Mouse (Mus musculus) midbrain, embryonic 10.5 days (tissue): ENCODE measurements around the gene Exoc2. TPM values are rescaled to one million over a fixed set of nuclear protein-coding genes. Genes with fewer than 3 reads are reported as not detected.
A peak's percentile ranks its signal among the peaks of the same experiment; 100 is the strongest.

Experiments used
- DNase-seq: peaks from one replicate; pipeline ENCODE4 v3.0.0-alpha.2; 2017; ENCODE audit warnings: low spot score
- H3K27ac ChIP-seq: fragments of 300-500 bp; sonication (generic); replicated peaks from 2 replicates; pipeline ENCODE4 v1.5.1; 2016; ENCODE audit warnings: mild to moderate bottlenecking
- H3K27me3 ChIP-seq: fragments of 300-500 bp; sonication (generic); 2 replicates; pipeline ENCODE4 v1.6.1; 2016; ENCODE audit warnings: low read depth, mild to moderate bottlenecking; ENCODE audit not compliant: poor library complexity, severe bottlenecking
- H3K36me3 ChIP-seq: fragments of 300-500 bp; sonication (generic); 2 replicates; pipeline ENCODE4 v1.6.1; 2016; ENCODE audit warnings: mild to moderate bottlenecking, moderate library complexity
- H3K4me1 ChIP-seq: fragments of 300-500 bp; sonication (generic); 2 replicates; pipeline ENCODE4 v1.6.1; 2016
- H3K4me3 ChIP-seq: fragments of 300-500 bp; sonication (generic); 2 replicates; pipeline ENCODE4 v1.5.1; 2016; ENCODE audit warnings: mild to moderate bottlenecking, moderate library complexity
- H3K9me3 ChIP-seq: fragments of 300-500 bp; sonication (generic); replicated peaks from 2 replicates; pipeline ENCODE4 v1.6.1; 2016; ENCODE audit warnings: mild to moderate bottlenecking
- WGBS: fragments of 180-500 bp; shearing (Covaris S2); methylation state at CpG from one replicate; pipeline ENCODE4 v1.1.7; 2016; 5-methylcytosine and 5-hydroxymethylcytosine counted together
- polyA plus RNA-seq: library from polyadenylated mRNA; unstranded; fragments of >200 nt; fragmentation: Nextera tagmentation; extraction: Ambion mirVana; gene quantifications from 2 replicates; pipeline ENCODE4 v1.2.1, GENCODE M21; 2016

Exoc2 gene
- polyA plus RNA-seq, result 36.2 and 40.0 TPM in 2 replicates

DNA sequence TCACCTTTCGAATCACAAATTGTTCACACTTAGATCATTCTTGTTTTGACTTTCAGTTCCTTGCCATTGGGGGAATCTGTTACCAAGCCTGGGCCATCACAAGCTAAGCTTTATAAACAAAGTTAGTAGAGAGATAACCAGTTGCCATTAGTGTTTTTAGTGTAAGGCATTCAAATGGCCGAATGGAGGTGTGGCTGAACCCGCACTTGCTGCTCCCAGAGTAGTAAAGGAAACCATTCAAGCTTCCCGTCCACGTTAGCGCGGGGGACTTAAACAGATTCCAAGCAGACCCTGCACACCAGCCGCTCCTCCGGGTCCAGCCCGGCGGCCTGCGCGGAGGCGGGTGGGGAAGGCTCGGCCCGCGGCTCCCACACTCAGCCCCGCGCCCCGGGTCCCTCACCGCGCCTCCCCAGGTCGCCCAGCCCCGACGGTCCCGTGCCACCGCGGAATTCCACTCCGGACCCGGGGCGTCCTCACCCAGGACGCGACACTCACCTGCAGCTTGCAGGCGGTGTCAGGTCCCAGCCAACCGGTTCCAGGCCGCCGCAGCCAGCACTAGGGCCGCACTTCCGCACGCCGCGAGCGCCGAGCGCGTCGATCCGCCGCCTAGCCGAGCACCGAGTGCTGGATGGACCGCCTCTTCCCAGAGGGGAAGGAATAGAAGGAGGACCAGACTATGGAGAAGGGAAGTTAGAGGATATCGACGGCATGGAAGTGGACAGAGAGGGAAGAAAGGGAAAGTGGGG is at the start of gene Exoc2, which contains the start of gene Gm5447:
TSS of gene Exoc2 (minus strand) at position 593 of the 746 bp plus-strand sequence.
TSS of gene Gm5447 (plus strand) at position 704 of the 746 bp plus-strand sequence.
- peak; percentile 89 for DNase-seq
- H3K9me3 ChIP-seq, result no peaks in the 10 kb centered on the region
- peak within 1 kb of the TSS; percentile 95 for H3K27ac ChIP-seq
- peak within 1 kb of the TSS; percentile 84 for H3K4me3 ChIP-seq
- H3K36me3 ChIP-seq, result no peaks in the 10 kb centered on the region
- H3K4me1 ChIP-seq, result peaks cover 16% of the 10 kb centered on the region
- no peaks in the 10 kb centered on the region for H3K27me3 ChIP-seq
- under 1% methylated on average over 54 of the region's 54 CpGs for WGBS

- 76% methylated on average over 3 of the region's 3 CpGs for WGBS
- no peak for DNase-seq
- Histone ChIP-seq H3K4me3 (no peak overlapping the region), H3K27ac (no peak overlapping the region), H3K4me1 (0 out of 2 replicates have a peak, but pooled peaks cover 3% of the 10 kb centered on the region), H3K9me3 (no peaks in the 10 kb centered on the region), H3K27me3 (no peaks in the 10 kb centered on the region), H3K36me3 (no peaks in the 10 kb centered on the region)
Observed at GRCm38 (mm10) chr13:31023664-31024063, 49.8 kb upstream of the Exoc2 start.

DNA sequence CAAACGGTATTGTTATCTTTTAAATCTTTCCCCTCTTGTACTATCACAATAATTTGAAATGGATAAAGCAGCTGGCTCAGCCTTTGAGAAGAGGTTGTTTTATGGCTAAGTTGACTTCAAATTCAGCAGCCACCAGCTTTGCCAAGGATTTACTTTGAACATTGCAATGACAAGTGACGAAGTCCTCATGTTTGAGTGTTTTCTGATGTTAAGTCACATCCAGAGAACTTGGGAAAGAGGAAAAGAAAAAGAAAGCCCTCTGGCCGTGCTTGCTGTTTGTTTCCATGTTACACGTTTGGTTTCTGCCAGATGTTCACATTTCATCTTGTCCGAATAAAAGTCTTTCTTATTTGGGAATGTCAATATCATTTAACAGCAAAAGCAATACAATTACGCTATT is 48.0 kb upstream of the Exoc2 start:
- Histone ChIP-seq H3K27ac (no peak overlapping the region), H3K36me3 (no peaks in the 10 kb centered on the region), H3K4me1 (0 out of 2 replicates have a peak, but pooled peaks cover 3% of the 10 kb centered on the region), H3K27me3 (no peaks in the 10 kb centered on the region), H3K9me3 (no peaks in the 10 kb centered on the region), H3K4me3 (no peak overlapping the region)
- no peak for DNase-seq
- WGBS, result 76% methylated on average over 6 of the region's 6 CpGs

DNA sequence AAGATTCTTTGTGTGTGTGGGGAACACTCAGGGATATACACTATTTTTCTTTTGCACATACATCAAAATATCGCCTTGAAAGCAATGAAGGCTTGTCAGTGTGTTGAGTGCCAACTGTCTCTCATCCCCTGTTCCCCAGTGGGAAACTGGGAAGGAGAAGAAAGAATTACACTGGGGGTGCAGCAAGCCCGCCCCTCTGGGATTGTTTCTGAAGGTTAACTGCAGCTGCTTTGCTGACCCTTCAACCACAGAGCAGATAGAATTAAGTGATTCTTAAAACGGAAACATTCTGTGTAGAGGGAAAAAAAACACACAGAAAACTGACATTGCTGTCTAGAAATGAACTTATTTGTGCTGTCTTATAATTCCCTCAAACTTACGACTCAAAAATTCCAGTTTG is 47.6 kb upstream of the Exoc2 start:
- no peaks in the 10 kb centered on the region for H3K27me3 ChIP-seq
- no peak overlapping the region for H3K4me3 ChIP-seq
- 0 out of 2 replicates have a peak, but pooled peaks cover 3% of the 10 kb centered on the region for H3K4me1 ChIP-seq
- H3K36me3 ChIP-seq, result no peaks in the 10 kb centered on the region
- no peak for DNase-seq
- no peaks in the 10 kb centered on the region for H3K9me3 ChIP-seq
- no peak overlapping the region for H3K27ac ChIP-seq
- 76% methylated on average over 4 of the region's 4 CpGs for WGBS

GRCm38 (mm10) chr13:31017545-31017944 is 43.7 kb upstream of the Exoc2 start:
- Histone ChIP-seq H3K4me3 (no peak overlapping the region), H3K9me3 (no peaks in the 10 kb centered on the region), H3K36me3 (no peaks in the 10 kb centered on the region), H3K27me3 (no peaks in the 10 kb centered on the region), H3K27ac (no peak overlapping the region), H3K4me1 (0 out of 2 replicates have a peak, but pooled peaks cover 3% of the 10 kb centered on the region)
- DNase-seq, result no peak
- 95% methylated on average over 3 of the region's 3 CpGs for WGBS

DNA sequence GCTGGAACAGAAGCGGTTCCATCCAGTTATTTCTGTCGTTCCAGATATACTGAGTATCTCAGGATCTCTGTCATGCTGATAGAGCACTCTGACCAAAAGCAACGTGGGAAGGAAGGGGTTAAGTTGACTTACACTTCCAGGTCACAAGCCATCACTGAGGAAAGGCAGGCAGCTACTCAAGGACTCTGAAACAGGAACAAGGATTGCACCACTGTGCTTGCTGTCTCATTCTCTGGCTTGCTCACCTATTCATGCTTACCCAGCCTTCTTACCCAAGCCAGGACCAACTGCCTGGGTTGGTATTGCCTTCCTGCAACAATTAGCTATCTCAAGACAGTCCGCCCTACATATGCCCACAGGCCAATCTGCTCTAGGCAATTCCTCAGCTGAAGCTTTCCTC is 31.1 kb upstream of the Exoc2 start:
- H3K4me1 ChIP-seq, result no peaks in the 10 kb centered on the region
- WGBS, result 71% methylated on average over 4 of the region's 4 CpGs
- no peaks in the 10 kb centered on the region for H3K9me3 ChIP-seq

GRCm38 (mm10) chr13:31004458-31004857 is 30.6 kb upstream of the Exoc2 start:
- no peak for DNase-seq
- H3K36me3 ChIP-seq, result no peaks in the 10 kb centered on the region
- WGBS, result 55% methylated on average over 12 of the region's 12 CpGs
- no peaks in the 10 kb centered on the region for H3K9me3 ChIP-seq
- H3K27me3 ChIP-seq, result no peaks in the 10 kb centered on the region
- H3K4me1 ChIP-seq, result no peaks in the 10 kb centered on the region
- H3K27ac ChIP-seq, result no peak overlapping the region
- H3K4me3 ChIP-seq, result no peak overlapping the region

More for the DNA sequence above, 31.1 kb upstream of the Exoc2 start:
- DNase-seq, result no peak
- H3K27me3 ChIP-seq, result no peaks in the 10 kb centered on the region
- no peak overlapping the region for H3K27ac ChIP-seq
- H3K36me3 ChIP-seq, result no peaks in the 10 kb centered on the region
- H3K4me3 ChIP-seq, result no peak overlapping the region

DNA sequence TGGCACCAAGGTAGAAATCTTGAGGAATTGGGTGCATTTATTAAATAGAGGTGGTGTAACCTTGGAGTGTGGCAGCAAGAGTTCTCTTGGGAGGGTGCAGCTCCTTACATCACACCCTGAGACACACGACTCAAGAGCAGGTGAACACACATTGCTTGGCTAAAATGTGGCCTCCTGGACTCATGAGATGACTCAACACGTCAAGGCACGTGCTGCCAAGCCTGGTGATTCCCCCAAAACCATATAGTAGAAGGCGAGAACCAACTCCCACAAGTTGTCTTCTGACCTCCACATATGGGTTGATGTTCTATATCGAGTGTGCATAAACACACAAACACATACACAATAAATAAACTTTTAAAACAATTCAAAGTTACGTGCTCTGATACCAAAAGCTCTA is 25.9 kb upstream of the Exoc2 start:
- Histone ChIP-seq H3K9me3 (no peaks in the 10 kb centered on the region), H3K27me3 (no peaks in the 10 kb centered on the region), H3K27ac (no peak overlapping the region), H3K4me3 (no peak overlapping the region), H3K4me1 (no peaks in the 10 kb centered on the region), H3K36me3 (no peaks in the 10 kb centered on the region)
- WGBS, result 85% methylated on average over 6 of the region's 6 CpGs
- DNase-seq, result no peak

- Histone ChIP-seq H3K27ac (no peak overlapping the region), H3K27me3 (peaks cover 3% of the 10 kb centered on the region; the same call in 1 of the 2 replicates), H3K36me3 (no peaks in the 10 kb centered on the region), H3K4me3 (no peak overlapping the region), H3K9me3 (no peaks in the 10 kb centered on the region), H3K4me1 (no peaks in the 10 kb centered on the region)
- DNase-seq, result no peak
- WGBS, result 88% methylated on average over 8 of the region's 8 CpGs
Observed at GRCm38 (mm10) chr13:30997526-30998253, 23.8 kb upstream of the Exoc2 start.

DNA sequence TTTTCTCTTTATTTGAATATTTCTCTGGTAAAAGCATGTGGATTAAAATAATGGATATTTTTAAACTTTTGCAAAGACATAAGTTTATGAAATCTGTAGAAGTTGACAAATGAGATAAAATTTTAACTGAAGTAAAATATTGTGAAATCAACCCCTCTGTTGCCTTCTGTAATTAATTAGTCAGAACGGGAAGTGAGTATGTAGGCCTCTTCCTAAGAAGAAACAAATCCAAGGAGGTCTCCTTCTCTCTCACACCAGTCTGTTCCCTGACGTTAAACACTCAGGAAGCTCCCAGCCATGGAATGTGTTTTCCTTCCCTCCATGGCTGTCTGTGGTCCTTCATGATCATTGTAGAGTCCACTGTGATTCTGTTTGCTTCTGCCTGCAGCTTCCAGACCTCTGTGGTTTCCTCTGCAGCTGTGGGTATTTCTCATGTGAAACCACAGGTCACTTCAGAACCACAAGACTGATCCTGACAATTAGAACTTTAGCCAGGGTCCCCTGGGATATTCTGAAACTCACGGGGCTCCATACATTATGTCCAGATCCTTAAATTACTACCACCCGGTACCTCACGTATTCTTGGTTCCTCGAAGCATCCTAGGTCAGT is 20.5 kb upstream of the Exoc2 start:
- Histone ChIP-seq H3K27ac (no peak overlapping the region), H3K4me1 (no peaks in the 10 kb centered on the region), H3K36me3 (no peaks in the 10 kb centered on the region), H3K9me3 (no peaks in the 10 kb centered on the region), H3K27me3 (peaks cover 8% of the 10 kb centered on the region; the same call in 1 of the 2 replicates), H3K4me3 (no peak overlapping the region)
- no peak for DNase-seq
- 78% methylated on average over 6 of the region's 6 CpGs for WGBS

DNA sequence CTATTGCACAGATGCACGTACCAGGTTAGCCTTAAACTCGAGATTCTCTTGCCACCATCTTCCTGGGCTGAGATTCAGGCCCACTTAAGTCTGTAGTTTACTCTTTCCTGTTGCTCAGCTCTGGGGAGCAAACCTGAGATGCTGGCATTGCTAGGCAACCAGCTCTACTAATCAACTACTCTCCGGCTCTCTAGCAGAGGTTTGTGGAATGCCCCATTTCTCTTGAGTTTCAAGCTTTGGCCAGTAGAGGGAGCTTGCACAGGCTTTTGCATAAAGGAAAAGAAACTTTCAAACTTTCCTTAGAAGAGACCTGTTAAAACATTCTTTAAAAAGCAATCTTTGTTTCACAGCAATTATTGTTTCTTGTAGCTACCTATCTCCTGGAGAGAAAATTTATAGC is 19.9 kb upstream of the Exoc2 start:
- Histone ChIP-seq H3K36me3 (no peaks in the 10 kb centered on the region), H3K27ac (no peak overlapping the region), H3K9me3 (no peaks in the 10 kb centered on the region), H3K4me1 (no peaks in the 10 kb centered on the region), H3K4me3 (no peak overlapping the region), H3K27me3 (peaks cover 8% of the 10 kb centered on the region; the same call in 1 of the 2 replicates)
- WGBS, result 26% methylated on average over 3 of the region's 3 CpGs
- peak; percentile 52 for DNase-seq

GRCm38 (mm10) chr13:30990233-30990632 is 16.3 kb upstream of the Exoc2 start:
- peaks cover 11% of the 10 kb centered on the region for H3K4me1 ChIP-seq
- peaks cover 34% of the 10 kb centered on the region for H3K27me3 ChIP-seq
- H3K36me3 ChIP-seq, result no peaks in the 10 kb centered on the region
- no peak for DNase-seq
- H3K27ac ChIP-seq, result no peak overlapping the region
- 82% methylated on average over 9 of the region's 9 CpGs for WGBS
- H3K4me3 ChIP-seq, result no peak overlapping the region
- no peaks in the 10 kb centered on the region for H3K9me3 ChIP-seq
